Mouse (Mus musculus) limb, embryonic 11.5 days (tissue): ENCODE data around the gene D6Wsu163e. TPM values are rescaled to one million over a fixed set of nuclear protein-coding genes. Genes with fewer than 3 reads are reported as not detected.

ENCODE experiments used
- ATAC-seq: fragments of 200-750 bp; cut with Nextera tagmentation; 2 replicates; pipeline ENCODE4 v1.8.0; 2017; ENCODE audit warnings: low read depth; ENCODE audit not compliant: insufficient number of reproducible peaks, low FRiP score, low TSS enrichment
- DNase-seq: peaks from one replicate; pipeline ENCODE4 v3.0.0-alpha.2; 2015; ENCODE audit warnings: low spot score
- H3K27ac ChIP-seq: fragments of 300-500 bp; sonication (generic); replicated peaks from 2 replicates; pipeline ENCODE4 v1.5.1; 2014; ENCODE audit warnings: low read depth, mild to moderate bottlenecking, low read length
- H3K27me3 ChIP-seq: fragments of 300-500 bp; sonication (generic); 2 replicates; pipeline ENCODE4 v1.6.1; 2014; ENCODE audit warnings: mild to moderate bottlenecking, low read length, mixed read lengths; ENCODE audit not compliant: control insufficient read depth, insufficient read depth
- H3K36me3 ChIP-seq: fragments of 300-500 bp; sonication (generic); 2 replicates; pipeline ENCODE4 v1.6.1; 2014; ENCODE audit warnings: mild to moderate bottlenecking, low read length, moderate library complexity, mixed read lengths; ENCODE audit not compliant: control insufficient read depth, insufficient read depth
- H3K4me1 ChIP-seq: fragments of 300-500 bp; sonication (generic); 2 replicates; pipeline ENCODE4 v1.6.1; 2014; ENCODE audit warnings: low read length, mixed read lengths; ENCODE audit not compliant: control insufficient read depth, insufficient read depth
- H3K4me2 ChIP-seq: fragments of 300-500 bp; sonication (generic); 2 replicates; pipeline ENCODE4 v1.6.1; 2014; ENCODE audit warnings: low read depth, mild to moderate bottlenecking, moderate library complexity; ENCODE audit not compliant: severe bottlenecking
- H3K4me3 ChIP-seq: fragments of 300-500 bp; sonication (generic); 2 replicates; pipeline ENCODE4 v1.5.1; 2014; ENCODE audit warnings: low read depth, low read length
- H3K9ac ChIP-seq: fragments of 300-500 bp; sonication (generic); 2 replicates; pipeline ENCODE4 v1.6.1; 2014; ENCODE audit warnings: mild to moderate bottlenecking, low read length
- H3K9me3 ChIP-seq: fragments of 300-500 bp; sonication (generic); 2 replicates; pipeline ENCODE4 v1.6.1; 2016; ENCODE audit warnings: low read length; ENCODE audit not compliant: control insufficient read depth
- WGBS: fragments of 180-500 bp; shearing (Covaris S2); extraction: QIAGEN DNeasy Blood & Tissue Kit; methylation state at CpG from one replicate; pipeline ENCODE4 v1.1.7; 2014; 5-methylcytosine and 5-hydroxymethylcytosine counted together
- polyA plus RNA-seq: library from polyadenylated mRNA; unstranded; fragments of >200 nt; fragmentation: Nextera tagmentation; extraction: Ambion mirVana; gene quantifications from 2 replicates; pipeline ENCODE4 v1.2.1, GENCODE M21; 2014

Gene D6Wsu163e
- polyA plus RNA-seq: 17.0 and 17.2 TPM in 2 replicates

DNA sequence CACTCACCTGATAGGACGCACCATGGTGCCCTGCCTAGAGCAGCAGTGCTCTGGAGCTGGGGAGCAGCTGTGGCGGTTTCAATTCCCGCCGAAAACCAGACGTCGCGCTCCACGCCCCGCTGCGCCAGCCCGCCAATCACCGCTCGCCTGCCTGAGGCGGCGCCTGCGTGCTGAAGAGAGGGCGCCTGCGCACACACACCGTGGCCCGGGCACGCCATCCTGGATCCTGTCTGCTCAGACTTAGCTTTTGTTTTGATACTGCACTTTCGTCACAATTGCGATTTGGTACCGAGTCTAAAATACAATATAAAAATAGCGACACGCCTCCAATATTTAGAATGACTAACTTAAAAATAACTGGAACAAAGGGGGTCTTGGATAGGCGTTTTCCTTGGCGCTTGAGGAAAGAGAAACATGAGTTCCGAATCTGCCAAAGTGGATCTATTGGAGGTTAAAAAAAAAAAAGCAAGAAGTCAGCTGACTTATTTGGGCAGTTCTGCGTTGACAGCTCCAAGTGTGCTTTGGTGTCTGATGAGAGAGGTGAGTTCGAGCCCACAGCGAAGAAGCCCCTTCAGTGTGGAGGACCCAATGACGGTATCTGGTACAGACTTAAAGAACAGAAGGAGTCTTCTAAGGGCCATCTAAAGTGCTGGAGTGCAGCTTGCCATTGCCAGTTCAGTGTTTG lies at the start of gene D6Wsu163e, which contains the start of gene Rad51ap1:
D6Wsu163e (plus strand) TSS at position 476 of the 685 bp plus-strand sequence.
Rad51ap1 (minus strand) TSS at position 101 of the 685 bp plus-strand sequence.
- Histone ChIP-seq H3K9ac (peak within 1 kb of the TSS; percentile 76), H3K27ac (no peak within 1 kb of the TSS), H3K36me3 (no peaks in the 10 kb centered on the region; the same call in 1 of the 2 replicates), H3K4me2 (peak within 1 kb of the TSS; percentile 90), H3K27me3 (no peaks in the 10 kb centered on the region), H3K9me3 (no peaks in the 10 kb centered on the region), H3K4me3 (peak within 1 kb of the TSS; percentile 74), H3K4me1 (peaks cover 3% of the 10 kb centered on the region; the same call in 1 of the 2 replicates)
- ATAC-seq (peak; percentile 94), DNase-seq (peak; percentile 93)
- under 1% methylated on average over 33 of the region's 33 CpGs for WGBS

DNA sequence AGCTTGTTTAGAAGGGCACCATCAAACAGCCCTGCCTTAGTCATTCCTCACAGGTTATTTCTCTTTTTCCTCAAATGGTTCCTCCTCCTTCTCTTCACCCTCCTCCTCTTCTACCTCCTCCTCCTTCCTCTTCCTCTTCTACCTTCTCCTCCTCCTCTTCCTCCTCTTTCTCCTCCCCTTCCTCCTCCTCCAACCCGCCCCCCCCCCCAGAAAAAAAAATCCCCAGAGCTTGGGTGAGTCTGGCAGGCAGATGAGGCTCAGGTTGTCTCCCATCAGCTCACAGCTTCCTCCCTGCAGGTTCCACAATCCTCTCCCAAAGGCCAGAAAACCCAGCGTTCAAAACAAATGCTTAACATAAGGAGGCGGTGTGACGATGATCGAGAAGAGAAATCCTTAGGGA lies 32.4 kb upstream of the D6Wsu163e start:
- no peak overlapping the region for H3K27ac ChIP-seq
- no peak overlapping the region for H3K4me3 ChIP-seq
- WGBS: 78% methylated on average over 4 of the region's 5 CpGs
- no peaks in the 10 kb centered on the region for H3K36me3 ChIP-seq
- no peak overlapping the region for H3K9ac ChIP-seq
- H3K9me3 ChIP-seq: no peaks in the 10 kb centered on the region
- DNase-seq (no peak), ATAC-seq (no peak)
- no peaks in the 10 kb centered on the region for H3K4me1 ChIP-seq
- no peak overlapping the region for H3K4me2 ChIP-seq
- no peaks in the 10 kb centered on the region for H3K27me3 ChIP-seq

DNA sequence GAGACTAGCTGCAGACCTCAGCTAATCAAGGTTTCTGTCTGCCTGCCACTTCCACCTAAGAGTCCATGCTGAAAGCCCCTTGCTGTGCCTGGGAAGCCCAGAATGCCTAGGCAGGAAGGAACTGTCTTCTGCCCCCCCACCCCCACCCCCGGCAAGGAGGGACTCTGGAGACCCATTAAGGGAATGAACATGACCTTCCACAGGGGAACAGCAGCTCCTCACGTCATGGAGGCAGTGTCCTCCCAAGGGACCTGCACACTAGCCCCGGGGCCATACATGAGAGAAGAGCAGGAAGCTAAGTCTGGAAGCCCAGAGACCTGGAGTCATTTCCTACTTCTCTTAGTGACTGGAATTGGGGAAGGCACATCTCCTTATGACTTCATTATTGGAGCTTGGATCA lies 31.9 kb upstream of the D6Wsu163e start:
- H3K27me3 ChIP-seq: no peaks in the 10 kb centered on the region
- no peak overlapping the region for H3K4me2 ChIP-seq
- DNase-seq: no peak
- H3K27ac ChIP-seq: no peak overlapping the region
- WGBS: 60% methylated on average over 3 of the region's 3 CpGs
- no peaks in the 10 kb centered on the region for H3K4me1 ChIP-seq
- H3K4me3 ChIP-seq: no peak overlapping the region
- no peak for ATAC-seq
- no peaks in the 10 kb centered on the region for H3K36me3 ChIP-seq
- H3K9ac ChIP-seq: no peak overlapping the region
- H3K9me3 ChIP-seq: no peaks in the 10 kb centered on the region

DNA sequence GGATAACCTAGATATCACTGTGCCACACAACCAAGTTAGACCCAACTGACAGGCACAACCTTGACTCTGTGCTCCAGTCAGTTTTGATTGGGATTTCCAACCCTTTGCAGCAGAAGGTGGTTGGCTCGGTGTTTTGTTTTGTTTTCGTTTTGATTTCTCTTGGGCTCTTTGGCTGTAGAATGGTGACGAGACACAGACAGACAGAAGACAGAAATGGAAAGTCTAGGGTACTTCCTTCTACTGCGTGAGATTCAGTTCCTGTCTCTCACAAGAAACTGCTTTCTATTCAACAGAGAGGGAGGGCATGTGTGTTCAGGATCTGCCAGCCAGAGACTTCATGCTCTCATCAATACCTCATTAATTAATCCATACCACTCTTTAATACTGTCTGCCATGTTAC lies 29.0 kb upstream of the D6Wsu163e start:
- Histone ChIP-seq H3K36me3 (no peaks in the 10 kb centered on the region), H3K9ac (no peak overlapping the region), H3K9me3 (no peaks in the 10 kb centered on the region), H3K4me1 (no peaks in the 10 kb centered on the region), H3K4me3 (no peak overlapping the region), H3K27ac (no peak overlapping the region), H3K4me2 (no peak overlapping the region), H3K27me3 (no peaks in the 10 kb centered on the region)
- ATAC-seq: no peak
- WGBS: 85% methylated on average over 4 of the region's 4 CpGs
- no peak for DNase-seq

GRCm38 (mm10) chr6:126914928-126915327 lies 24.8 kb upstream of the D6Wsu163e start:
- no peaks in the 10 kb centered on the region for H3K9me3 ChIP-seq
- ATAC-seq (no peak), DNase-seq (no peak)
- H3K4me2 ChIP-seq: no peak overlapping the region
- no peak overlapping the region for H3K27ac ChIP-seq
- no peak overlapping the region for H3K9ac ChIP-seq
- 85% methylated on average over 5 of the region's 5 CpGs for WGBS
- H3K4me1 ChIP-seq: no peaks in the 10 kb centered on the region
- no peak overlapping the region for H3K4me3 ChIP-seq
- no peaks in the 10 kb centered on the region for H3K27me3 ChIP-seq
- no peaks in the 10 kb centered on the region for H3K36me3 ChIP-seq

GRCm38 (mm10) chr6:126921111-126921881 lies 18.5 kb upstream of the D6Wsu163e start, which contains the start of gene Dyrk4:
TSS of gene Dyrk4 (minus strand) at chr6:126921839.
- Histone ChIP-seq H3K9ac (peak within 1 kb of the TSS; percentile 22), H3K27ac (no peak within 1 kb of the TSS)

GRCm38 (mm10) chr6:126932896-126933295 lies 6.9 kb upstream of the D6Wsu163e start:
- ATAC-seq: no peak

More at GRCm38 (mm10) chr6:126921111-126921881, 18.5 kb upstream of the D6Wsu163e start, which contains the start of gene Dyrk4:
- Histone ChIP-seq H3K4me3 (no peak within 1 kb of the TSS), H3K36me3 (peaks cover 12% of the 10 kb centered on the region; the same call in 1 of the 2 replicates), H3K4me2 (peak within 1 kb of the TSS; percentile 38), H3K9me3 (no peaks in the 10 kb centered on the region), H3K27me3 (no peaks in the 10 kb centered on the region), H3K4me1 (0 out of 2 replicates have a peak, but pooled peaks cover 2% of the 10 kb centered on the region)
- no peak for ATAC-seq
- DNase-seq: peak; percentile 26
- 12% methylated on average over 21 of the region's 21 CpGs for WGBS

GRCm38 (mm10) chr6:126938047-126938446 lies 1.7 kb upstream of the D6Wsu163e start:
- Histone ChIP-seq H3K4me1 (peaks cover 3% of the 10 kb centered on the region; the same call in 1 of the 2 replicates), H3K9ac (no peak overlapping the region), H3K4me2 (peak overlapping the region; percentile 90; the same call in 1 of the 2 replicates), H3K27ac (no peak overlapping the region), H3K4me3 (no peak overlapping the region; the same call in 1 of the 2 replicates), H3K9me3 (no peaks in the 10 kb centered on the region), H3K36me3 (no peaks in the 10 kb centered on the region), H3K27me3 (no peaks in the 10 kb centered on the region)
- no peak for DNase-seq
- 90% methylated on average over 2 of the region's 2 CpGs for WGBS
- no peak for ATAC-seq

More at GRCm38 (mm10) chr6:126932896-126933295, 6.9 kb upstream of the D6Wsu163e start:
- Histone ChIP-seq H3K36me3 (peaks cover 2% of the 10 kb centered on the region; the same call in 1 of the 2 replicates), H3K4me1 (no peaks in the 10 kb centered on the region), H3K9me3 (no peaks in the 10 kb centered on the region), H3K4me3 (no peak overlapping the region), H3K27me3 (no peaks in the 10 kb centered on the region), H3K4me2 (no peak overlapping the region), H3K27ac (no peak overlapping the region), H3K9ac (no peak overlapping the region)
- WGBS: 90% methylated on average over 2 of the region's 2 CpGs
- no peak for DNase-seq
